Mouse (Mus musculus) hindbrain, postnatal 0 days (tissue): ENCODE measurements around the gene Armc9. TPM values are rescaled to one million over a fixed set of nuclear protein-coding genes. Genes with fewer than 3 reads are reported as not detected.

Experiments
- ATAC-seq: fragments of 200-750 bp; cut with Nextera tagmentation; 2 replicates; pipeline ENCODE4 v1.8.0; 2017; ENCODE audit warnings: mild to moderate bottlenecking, moderate TSS enrichment, moderate library complexity
- DNase-seq: peaks from one replicate; pipeline ENCODE4 v3.0.0-alpha.2; 2015; ENCODE audit warnings: low spot score
- H3K27ac ChIP-seq: fragments of 300-500 bp; sonication (generic); 2 replicates; pipeline ENCODE4 v1.5.1; 2014; ENCODE audit warnings: mild to moderate bottlenecking
- H3K27me3 ChIP-seq: fragments of 300-500 bp; sonication (generic); 2 replicates; pipeline ENCODE4 v1.6.1; 2014; ENCODE audit warnings: low read length, mixed read lengths; ENCODE audit not compliant: insufficient read depth
- H3K36me3 ChIP-seq: fragments of 300-500 bp; sonication (generic); 2 replicates; pipeline ENCODE4 v1.6.1; 2014; ENCODE audit warnings: low read length, mixed read lengths; ENCODE audit not compliant: insufficient read depth
- H3K4me1 ChIP-seq: fragments of 300-500 bp; sonication (generic); 2 replicates; pipeline ENCODE4 v1.6.1; 2014; ENCODE audit warnings: antibody characterized with exemption, low read length, mixed read lengths; ENCODE audit not compliant: insufficient read depth
- H3K4me2 ChIP-seq: fragments of 300-500 bp; sonication (generic); 2 replicates; pipeline ENCODE4 v1.6.1; 2014; ENCODE audit warnings: low read depth, mild to moderate bottlenecking, low read length, moderate library complexity, mixed read lengths
- H3K4me3 ChIP-seq: fragments of 300-500 bp; sonication (generic); 2 replicates; pipeline ENCODE4 v1.5.1; 2014; ENCODE audit warnings: low read length
- H3K9ac ChIP-seq: fragments of 300-500 bp; sonication (generic); replicated peaks from 2 replicates; pipeline ENCODE4 v1.6.1; 2014; ENCODE audit warnings: mild to moderate bottlenecking, low read length, moderate library complexity, mixed read lengths
- H3K9me3 ChIP-seq: fragments of 300-500 bp; sonication (generic); 2 replicates; pipeline ENCODE4 v1.6.1; 2016; ENCODE audit warnings: low read length, mixed read lengths
- CTCF ChIP-seq: IDR thresholded peaks from 2 replicates; pipeline ENCODE4 v1.5.1; 2016; ENCODE audit warnings: antibody characterized with exemption, control low read depth, low read depth
- WGBS: fragments of 180-500 bp; shearing (Covaris S2); extraction: QIAGEN DNeasy Blood & Tissue Kit; methylation state at CpG from one replicate; pipeline ENCODE4 v1.1.7; 2014; 5-methylcytosine and 5-hydroxymethylcytosine counted together
- polyA plus RNA-seq: library from polyadenylated mRNA; unstranded; fragments of >200 nt; fragmentation: Nextera tagmentation; extraction: Ambion mirVana; gene quantifications from 2 replicates; pipeline ENCODE4 v1.2.1, GENCODE M21; 2015
- total RNA-seq: library from RNA; depleted of rRNA; stranded (reverse); fragments of >200 nt; gene quantifications from 2 replicates; pipeline ENCODE4 v1.2.3, GENCODE M21; 2014

The Armc9 gene
- total and polyA plus RNA-seq, 2 experiments from 2014 or later: 21.0 to 34.9 TPM

DNA sequence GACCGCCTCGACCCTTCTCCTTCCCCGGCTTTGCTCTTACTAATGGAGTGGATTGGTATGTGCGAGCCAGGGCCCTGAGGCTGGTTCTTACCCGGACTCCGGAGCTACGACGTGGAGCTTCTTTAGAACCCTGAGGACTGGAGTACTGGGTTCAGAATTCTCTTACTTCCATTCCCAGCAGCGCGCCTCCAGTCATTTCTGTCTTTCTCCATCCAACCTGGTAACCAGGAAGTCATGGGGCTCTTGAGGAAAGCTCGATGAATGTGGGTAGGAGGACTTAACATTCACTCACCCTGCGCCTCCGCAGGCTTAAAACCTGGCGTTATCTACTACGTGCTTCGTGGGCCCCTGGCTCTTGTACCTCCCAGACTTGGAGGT, 149.3 kb downstream of the Armc9 start:
- WGBS: 4% methylated on average over 16 of the region's 16 CpGs
- no peak for DNase-seq
- peak overlapping the region; percentile 50; the same call in 1 of the 2 replicates for H3K27ac ChIP-seq
- no peak for TF ChIP-seq CTCF
- no peaks in the 10 kb centered on the region for H3K9me3 ChIP-seq
- peak overlapping the region; percentile 95 for H3K4me2 ChIP-seq
- ATAC-seq: peak; percentile 30
- no peaks in the 10 kb centered on the region for H3K27me3 ChIP-seq
- no peaks in the 10 kb centered on the region for H3K36me3 ChIP-seq
- H3K4me1 ChIP-seq: no peaks in the 10 kb centered on the region
- peak overlapping the region; percentile 72 for H3K9ac ChIP-seq
- H3K4me3 ChIP-seq: peak overlapping the region; percentile 67

DNA sequence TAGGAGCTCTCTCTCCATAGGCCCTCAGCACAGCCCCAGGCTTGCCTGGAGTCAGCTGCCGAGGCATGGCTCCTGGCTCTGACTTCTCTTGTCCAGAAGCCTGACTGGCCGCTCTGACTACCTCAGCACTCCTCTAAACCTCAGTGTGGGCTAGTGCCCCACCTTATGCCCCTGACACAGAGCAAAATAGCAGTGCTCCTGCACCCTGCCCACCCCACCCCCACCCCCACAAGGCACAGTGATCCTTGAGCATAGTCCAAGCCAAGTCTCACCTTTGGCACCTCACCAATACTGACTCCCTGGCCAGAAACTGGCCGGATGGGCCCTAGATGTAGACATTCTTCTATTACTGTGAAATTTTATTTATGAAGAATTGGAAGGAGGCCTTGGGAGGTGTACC, 152.1 kb downstream of the Armc9 start:
- Histone ChIP-seq H3K27ac (no peak overlapping the region), H3K4me2 (no peak overlapping the region), H3K9me3 (no peaks in the 10 kb centered on the region), H3K4me3 (no peak overlapping the region), H3K9ac (no peak overlapping the region), H3K4me1 (no peaks in the 10 kb centered on the region), H3K27me3 (no peaks in the 10 kb centered on the region), H3K36me3 (no peaks in the 10 kb centered on the region)
- WGBS: 84% methylated on average over 3 of the region's 3 CpGs
- TF ChIP-seq CTCF: no peak
- no peak for ATAC-seq
- no peak for DNase-seq

DNA sequence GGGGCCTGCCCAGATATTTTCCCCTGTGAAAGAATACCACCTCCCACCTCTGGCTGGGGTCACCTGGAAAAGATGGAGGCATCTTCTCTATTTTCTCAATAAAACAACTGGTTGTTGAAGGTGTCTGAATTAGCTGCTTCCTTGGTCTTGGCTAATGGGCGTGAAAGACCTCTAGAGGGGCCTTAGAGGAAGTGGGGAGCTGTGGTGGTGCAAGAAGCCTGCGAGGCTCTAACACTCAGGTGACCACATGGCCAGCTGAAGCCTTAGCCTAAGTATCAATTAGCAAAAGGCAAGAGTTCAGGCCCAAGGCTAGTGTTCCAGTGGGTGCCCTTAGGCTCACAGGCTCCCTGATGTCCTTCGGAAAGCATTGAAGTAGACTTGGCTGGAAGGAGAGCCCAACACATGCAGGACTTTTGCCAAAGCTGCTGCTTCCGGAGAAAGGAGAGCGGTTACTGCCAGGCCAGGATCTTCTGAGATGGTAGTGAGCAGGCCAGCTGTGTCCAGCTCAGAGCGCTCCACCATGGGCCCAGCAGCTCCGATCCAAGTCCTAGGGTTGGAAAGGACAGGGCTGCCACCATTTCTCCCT, 152.7 kb downstream of the Armc9 start:
- no peak for ATAC-seq
- TF ChIP-seq CTCF: no peak
- H3K27ac ChIP-seq: no peak overlapping the region
- no peak overlapping the region for H3K4me2 ChIP-seq
- H3K4me1 ChIP-seq: no peaks in the 10 kb centered on the region
- no peaks in the 10 kb centered on the region for H3K27me3 ChIP-seq
- H3K4me3 ChIP-seq: no peak overlapping the region
- no peaks in the 10 kb centered on the region for H3K9me3 ChIP-seq
- DNase-seq: no peak
- 85% methylated on average over 7 of the region's 7 CpGs for WGBS
- no peak overlapping the region for H3K9ac ChIP-seq
- H3K36me3 ChIP-seq: no peaks in the 10 kb centered on the region

DNA sequence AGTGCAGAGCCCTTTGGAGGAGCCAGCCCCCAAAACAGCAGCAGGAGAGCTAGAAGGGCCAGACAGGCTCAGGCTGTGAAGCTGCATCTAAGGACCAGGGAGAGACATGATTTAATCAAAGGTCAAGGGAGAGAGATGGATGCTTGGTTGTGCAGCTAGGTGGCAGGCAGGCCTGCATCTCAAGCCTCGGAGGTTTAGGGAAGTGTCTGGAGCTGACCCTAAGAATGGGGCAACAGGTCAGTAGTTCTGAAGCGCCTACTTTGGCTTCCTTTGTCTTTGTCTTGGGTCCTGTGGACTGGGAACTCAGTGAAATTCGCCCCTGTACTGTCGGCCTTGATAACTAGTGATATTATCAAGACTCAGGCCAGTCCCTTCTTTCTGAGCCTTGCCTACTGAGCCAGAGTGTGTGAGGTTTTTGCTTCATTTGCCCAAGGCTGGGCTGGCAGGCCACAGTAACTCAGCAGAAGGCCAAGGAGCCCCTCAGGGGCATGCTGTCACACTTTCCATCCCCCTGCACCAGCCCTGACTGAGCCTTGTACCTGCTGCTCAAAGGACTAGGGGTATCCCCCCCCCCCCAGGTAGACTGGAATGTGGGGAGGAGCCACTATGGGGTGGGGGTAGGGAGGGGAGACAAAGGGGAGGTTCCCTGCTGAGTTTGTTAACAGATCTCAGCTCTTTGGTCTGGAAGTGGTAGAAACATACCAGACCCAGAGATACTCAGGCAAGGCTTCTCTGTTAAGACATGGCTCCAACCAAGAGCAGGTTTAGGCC, 153.5 kb downstream of the Armc9 start:
- TF ChIP-seq CTCF: no peak
- H3K27ac ChIP-seq: no peak overlapping the region
- no peaks in the 10 kb centered on the region for H3K9me3 ChIP-seq
- DNase-seq (no peak), ATAC-seq (no peak)
- H3K27me3 ChIP-seq: no peaks in the 10 kb centered on the region
- H3K36me3 ChIP-seq: no peaks in the 10 kb centered on the region
- H3K4me3 ChIP-seq: no peak overlapping the region
- 41% methylated on average over 4 of the region's 4 CpGs for WGBS
- no peak overlapping the region for H3K4me2 ChIP-seq
- H3K9ac ChIP-seq: no peak overlapping the region
- H3K4me1 ChIP-seq: no peaks in the 10 kb centered on the region

DNA sequence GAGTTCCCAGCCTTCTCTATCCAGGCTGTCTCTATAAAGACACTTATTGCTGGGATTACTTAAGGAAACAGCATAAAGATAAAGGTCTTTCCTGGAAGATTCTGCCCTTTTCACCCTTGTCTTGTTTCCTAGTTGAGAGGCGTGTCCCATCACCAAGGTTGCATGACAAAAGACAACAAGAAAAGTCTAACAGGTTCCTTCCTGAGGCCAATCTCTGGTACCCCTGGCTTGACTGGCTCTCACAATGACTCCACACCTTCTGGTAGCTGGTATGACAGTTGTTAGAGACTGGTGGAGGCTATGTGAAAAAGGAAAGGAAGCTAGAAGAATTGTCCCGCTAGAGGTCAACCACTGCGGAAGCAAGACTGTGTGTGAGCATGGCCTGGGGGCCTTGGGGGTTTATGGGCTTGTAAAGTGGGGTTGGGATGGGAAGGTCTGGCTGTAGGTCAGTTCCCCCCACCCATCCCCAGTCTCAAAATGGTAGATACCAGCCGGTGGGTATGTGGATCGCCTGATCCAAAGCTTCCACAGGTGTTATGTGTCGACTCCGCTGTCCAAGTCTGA, 154.8 kb downstream of the Armc9 start:
- H3K4me3 ChIP-seq: no peak overlapping the region
- no peaks in the 10 kb centered on the region for H3K27me3 ChIP-seq
- H3K36me3 ChIP-seq: no peaks in the 10 kb centered on the region
- TF ChIP-seq CTCF: no peak
- WGBS: 95% methylated on average over 7 of the region's 7 CpGs
- no peaks in the 10 kb centered on the region for H3K9me3 ChIP-seq
- no peak for DNase-seq
- no peak overlapping the region for H3K27ac ChIP-seq
- H3K4me2 ChIP-seq: no peak overlapping the region
- no peaks in the 10 kb centered on the region for H3K4me1 ChIP-seq
- no peak for ATAC-seq
- no peak overlapping the region for H3K9ac ChIP-seq

DNA sequence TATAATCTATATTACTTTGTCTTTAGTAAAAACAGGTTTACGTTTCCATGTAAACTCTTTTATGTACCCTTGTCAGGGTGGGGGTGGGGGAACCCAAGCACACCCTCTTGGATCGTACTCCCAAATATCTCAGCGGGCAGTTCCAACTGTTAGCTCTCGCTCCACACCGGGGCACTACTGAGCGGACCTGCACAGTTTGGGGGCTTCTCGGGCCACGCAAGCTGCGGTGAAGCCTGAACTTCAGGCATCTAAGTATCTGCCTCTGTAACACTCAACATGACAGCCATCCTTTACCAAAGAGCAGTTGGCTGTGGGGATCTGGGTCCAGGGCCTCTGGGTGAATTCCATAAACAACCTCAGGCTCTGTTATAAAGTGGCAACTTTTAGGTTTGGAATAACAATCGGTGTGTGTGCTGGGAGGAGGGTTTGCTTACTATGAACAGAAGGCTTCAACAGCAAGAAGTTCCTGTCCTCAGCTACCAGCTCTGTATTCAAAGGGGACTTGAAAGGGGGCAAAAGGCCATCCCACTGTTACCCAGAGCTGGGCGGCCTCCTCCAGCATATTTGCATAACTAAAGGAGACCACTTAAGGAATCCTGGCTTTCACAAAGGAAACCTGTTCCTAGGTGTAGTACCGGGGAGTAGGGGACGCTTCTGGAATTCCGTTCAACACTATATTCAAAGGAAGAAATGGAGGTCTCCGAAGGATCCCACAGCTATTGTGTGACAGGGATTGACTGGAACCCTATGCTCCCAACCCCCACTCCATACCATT, 156.1 kb downstream of the Armc9 start:
- H3K27ac ChIP-seq: no peak overlapping the region
- no peak overlapping the region for H3K9ac ChIP-seq
- DNase-seq: no peak
- H3K36me3 ChIP-seq: no peaks in the 10 kb centered on the region
- H3K4me3 ChIP-seq: no peak overlapping the region
- no peaks in the 10 kb centered on the region for H3K9me3 ChIP-seq
- H3K4me2 ChIP-seq: no peak overlapping the region
- ATAC-seq: 0 out of 2 replicates have a peak, but pooled peaks have one; percentile 35
- no peaks in the 10 kb centered on the region for H3K27me3 ChIP-seq
- 22% methylated on average over 15 of the region's 15 CpGs for WGBS
- H3K4me1 ChIP-seq: no peaks in the 10 kb centered on the region
- TF ChIP-seq CTCF: no peak
